Mouse (Mus musculus) midbrain, embryonic 11.5 days (tissue): ENCODE data around the gene Tmem121. TPM values are rescaled to one million over a fixed set of nuclear protein-coding genes. Genes with fewer than 3 reads are reported as not detected.
"Not testable (repeated sequence)": the region's sequence is repeated elsewhere in the genome, so short reads cannot be mapped to it uniquely, and the experiment has no call there.

Source experiments
- ATAC-seq: fragments of 200-750 bp; cut with Nextera tagmentation; 2 replicates; pipeline ENCODE4 v1.8.0; 2017; ENCODE audit warnings: moderate TSS enrichment, moderate library complexity; ENCODE audit not compliant: low FRiP score
- DNase-seq: peaks from one replicate; pipeline ENCODE4 v3.0.0; 2015; ENCODE audit warnings: low spot score; ENCODE audit errors: missing footprints
- H3K27ac ChIP-seq: fragments of 300-500 bp; sonication (generic); 2 replicates; pipeline ENCODE4 v1.5.1; 2014; ENCODE audit warnings: low read depth, low read length
- H3K27me3 ChIP-seq: fragments of 300-500 bp; sonication (generic); 2 replicates; pipeline ENCODE4 v1.6.1; 2014; ENCODE audit warnings: mild to moderate bottlenecking, low read length, moderate library complexity, mixed read lengths; ENCODE audit not compliant: control insufficient read depth, insufficient read depth
- H3K36me3 ChIP-seq: fragments of 300-500 bp; sonication (generic); 2 replicates; pipeline ENCODE4 v1.6.1; 2014; ENCODE audit warnings: mild to moderate bottlenecking, low read length, moderate library complexity, mixed read lengths; ENCODE audit not compliant: control insufficient read depth, insufficient read depth
- H3K4me1 ChIP-seq: fragments of 300-500 bp; sonication (generic); 2 replicates; pipeline ENCODE4 v1.6.1; 2014; ENCODE audit warnings: low read length; ENCODE audit not compliant: control insufficient read depth, insufficient read depth
- H3K4me2 ChIP-seq: fragments of 300-500 bp; sonication (generic); 2 replicates; pipeline ENCODE4 v1.6.1; 2014; ENCODE audit warnings: mild to moderate bottlenecking, moderate library complexity
- H3K4me3 ChIP-seq: fragments of 300-500 bp; sonication (generic); 2 replicates; pipeline ENCODE4 v1.5.1; 2014; ENCODE audit warnings: low read depth, low read length
- H3K9ac ChIP-seq: fragments of 300-500 bp; sonication (generic); 2 replicates; pipeline ENCODE4 v1.6.1; 2014; ENCODE audit warnings: low read length
- H3K9me3 ChIP-seq: fragments of 300-500 bp; sonication (generic); 2 replicates; pipeline ENCODE4 v1.6.1; 2016; ENCODE audit warnings: low read length; ENCODE audit not compliant: control insufficient read depth
- WGBS: fragments of 180-500 bp; shearing (Covaris S2); extraction: QIAGEN DNeasy Blood & Tissue Kit; methylation state at CpG from one replicate; pipeline ENCODE4 v1.1.7; 2014; 5-methylcytosine and 5-hydroxymethylcytosine counted together
- polyA plus RNA-seq: library from polyadenylated mRNA; unstranded; fragments of >200 nt; fragmentation: Nextera tagmentation; extraction: Ambion mirVana; gene quantifications from 2 replicates; pipeline ENCODE4 v1.2.1, GENCODE M21; 2014

Tmem121 gene
- polyA plus RNA-seq, 1 experiment from 2014 or later: 13.1 TPM

DNA sequence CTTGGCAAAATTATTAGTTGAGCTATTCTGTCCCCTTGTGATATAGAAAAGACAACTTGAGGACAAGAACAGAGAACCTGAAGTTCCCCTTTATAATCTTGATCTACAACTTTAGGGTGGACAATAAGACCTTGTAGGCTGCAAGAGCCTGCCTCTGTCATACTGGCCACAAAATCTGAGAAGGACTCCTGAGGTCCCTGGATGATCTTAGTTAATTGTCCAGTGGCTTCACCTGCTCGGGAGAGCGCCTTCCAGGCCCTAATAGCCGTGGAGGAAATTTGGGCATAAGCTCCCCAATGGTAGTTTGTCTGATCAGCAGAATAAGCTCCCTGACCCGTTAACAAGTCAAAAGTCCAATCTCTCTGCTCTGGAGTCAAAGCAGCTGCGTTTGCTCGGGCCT lies 13.4 kb downstream of the Tmem121 start:
- not testable (repeated sequence) for ATAC-seq, H3K4me2 ChIP-seq, H3K9me3 ChIP-seq, DNase-seq, H3K4me3 ChIP-seq, H3K9ac ChIP-seq, H3K36me3 ChIP-seq, H3K27ac ChIP-seq, H3K4me1 ChIP-seq, H3K27me3 ChIP-seq
- 87% methylated on average over 3 of the region's 6 CpGs for WGBS

DNA sequence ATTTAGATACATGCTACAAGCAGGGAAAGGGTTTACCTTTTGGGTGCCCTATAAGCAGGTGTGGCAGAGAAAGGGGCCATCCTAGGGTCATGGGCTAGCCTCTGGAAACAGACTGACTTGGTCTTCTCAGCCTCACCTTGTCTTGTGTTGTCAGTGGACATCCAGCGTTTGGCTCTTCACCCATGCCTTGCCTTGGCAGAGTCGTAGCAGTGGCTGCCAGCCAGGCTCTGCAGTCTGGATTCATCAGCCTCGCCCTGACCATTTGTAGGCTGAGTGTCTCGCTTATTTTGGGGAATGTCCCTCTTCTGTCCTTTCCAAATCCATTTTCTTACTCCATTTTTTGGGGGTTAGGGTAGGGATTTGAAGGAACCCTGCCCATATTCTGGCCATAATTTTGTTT lies 15.6 kb downstream of the Tmem121 start:
- no peak overlapping the region for H3K9ac ChIP-seq
- no peaks in the 10 kb centered on the region for H3K9me3 ChIP-seq
- no peak overlapping the region for H3K4me2 ChIP-seq
- no peak overlapping the region for H3K27ac ChIP-seq
- DNase-seq (no peak), ATAC-seq (no peak)
- no peaks in the 10 kb centered on the region for H3K27me3 ChIP-seq
- H3K36me3 ChIP-seq: no peaks in the 10 kb centered on the region
- WGBS: 91% methylated on average over 4 of the region's 4 CpGs
- H3K4me1 ChIP-seq: no peaks in the 10 kb centered on the region
- no peak overlapping the region for H3K4me3 ChIP-seq

DNA sequence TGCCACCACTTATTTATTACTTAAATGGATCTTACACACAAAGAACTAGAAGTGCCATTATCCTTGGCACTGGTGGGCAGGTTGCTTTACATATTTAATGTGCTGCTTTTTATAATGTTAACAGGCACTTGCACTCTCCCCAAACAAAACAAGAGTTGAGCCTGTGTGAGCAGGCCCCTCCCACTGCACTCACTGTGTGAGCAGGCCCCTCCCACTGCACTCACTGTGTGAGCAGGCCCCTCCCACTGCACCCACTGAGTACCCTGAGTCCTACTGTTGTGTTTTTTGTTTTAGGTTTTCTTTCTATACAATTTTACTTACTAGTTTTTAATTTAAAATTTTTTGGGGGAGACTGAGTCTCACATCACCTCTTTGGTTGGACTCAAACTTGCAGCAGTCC lies 16.3 kb downstream of the Tmem121 start:
- Histone ChIP-seq H3K27me3 (no peaks in the 10 kb centered on the region), H3K4me2 (no peak overlapping the region), H3K27ac (no peak overlapping the region), H3K9ac (no peak overlapping the region), H3K36me3 (no peaks in the 10 kb centered on the region), H3K9me3 (no peaks in the 10 kb centered on the region), H3K4me1 (no peaks in the 10 kb centered on the region), H3K4me3 (no peak overlapping the region)
- DNase-seq: no peak
- no peak for ATAC-seq

DNA sequence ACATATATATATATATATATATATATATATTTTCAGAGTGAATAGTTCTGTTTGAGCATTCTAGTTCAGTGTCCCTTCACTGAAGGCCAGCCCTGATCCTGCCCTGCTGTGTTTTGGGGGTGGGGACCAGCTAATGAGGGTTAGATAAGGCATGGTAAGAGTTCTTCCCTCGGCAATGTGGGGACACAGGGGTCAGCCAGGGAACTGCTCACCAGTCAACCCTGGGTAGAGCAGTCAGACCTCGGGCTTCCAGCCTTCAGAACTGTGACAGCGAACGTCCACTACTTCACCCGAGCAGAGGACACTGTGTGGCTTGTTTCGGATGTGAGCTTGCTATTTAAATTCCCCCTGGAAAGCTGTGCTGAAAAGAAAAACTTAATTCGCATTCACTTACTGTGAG lies 17.8 kb downstream of the Tmem121 start:
- H3K4me3 ChIP-seq: no peak overlapping the region
- WGBS: 80% methylated on average over 7 of the region's 7 CpGs
- H3K4me1 ChIP-seq: no peaks in the 10 kb centered on the region
- no peaks in the 10 kb centered on the region for H3K36me3 ChIP-seq
- H3K4me2 ChIP-seq: no peak overlapping the region
- H3K9ac ChIP-seq: no peak overlapping the region
- H3K27ac ChIP-seq: no peak overlapping the region
- no peaks in the 10 kb centered on the region for H3K9me3 ChIP-seq
- H3K27me3 ChIP-seq: no peaks in the 10 kb centered on the region
- DNase-seq (peak; percentile 6), ATAC-seq (no peak)

DNA sequence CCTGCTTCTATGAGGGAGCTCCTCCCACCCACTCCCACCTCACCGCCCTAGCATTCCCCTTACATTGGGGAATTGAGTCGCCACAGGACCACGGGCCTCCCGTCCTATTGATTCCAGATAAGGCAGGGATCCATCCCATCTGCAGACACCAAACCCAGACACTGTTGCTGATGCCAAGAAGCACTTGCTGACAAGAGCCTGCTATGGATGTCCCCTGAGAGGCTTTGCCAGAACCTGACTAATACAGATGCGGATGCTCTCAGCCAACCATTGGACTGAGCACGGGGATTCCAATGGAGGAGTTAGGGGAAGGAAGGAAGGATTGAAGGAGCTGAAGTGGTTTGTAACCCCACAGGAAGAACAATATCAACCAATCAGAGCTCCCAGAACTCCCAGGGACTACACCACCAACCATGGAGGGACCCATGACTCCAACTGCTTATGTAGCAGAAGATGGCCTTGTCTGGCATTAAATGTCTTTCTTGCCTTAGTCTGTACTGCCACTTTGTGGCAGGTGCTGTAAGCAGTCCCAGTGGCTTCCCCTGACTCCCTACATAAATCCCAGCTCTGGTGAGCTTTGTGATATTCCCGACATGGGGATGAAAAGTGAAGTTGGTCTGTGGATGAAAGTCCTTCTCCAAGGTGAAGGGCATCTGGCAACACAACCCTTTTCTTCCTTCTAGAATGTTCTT lies 19.7 kb downstream of the Tmem121 start:
- Histone ChIP-seq H3K9me3 (no peaks in the 10 kb centered on the region), H3K36me3 (no peaks in the 10 kb centered on the region), H3K4me2 (no peak overlapping the region), H3K27me3 (no peaks in the 10 kb centered on the region), H3K4me1 (no peaks in the 10 kb centered on the region), H3K27ac (no peak overlapping the region), H3K9ac (no peak overlapping the region), H3K4me3 (no peak overlapping the region)
- DNase-seq (peak; percentile 6), ATAC-seq (no peak)
- WGBS: 86% methylated on average over 7 of the region's 7 CpGs

- DNase-seq (peak; percentile 54), ATAC-seq (no peak)
- H3K4me3 ChIP-seq: no peak overlapping the region
- WGBS: 89% methylated on average over 6 of the region's 6 CpGs
- H3K36me3 ChIP-seq: no peaks in the 10 kb centered on the region
- no peak overlapping the region for H3K9ac ChIP-seq
- H3K27ac ChIP-seq: no peak overlapping the region
- no peaks in the 10 kb centered on the region for H3K27me3 ChIP-seq
- no peaks in the 10 kb centered on the region for H3K9me3 ChIP-seq
- H3K4me2 ChIP-seq: no peak overlapping the region
- no peaks in the 10 kb centered on the region for H3K4me1 ChIP-seq
These were observed 22.0 kb downstream of the Tmem121 start for GRCm38 (mm10) chr12:113207737-113208136.

- no peak overlapping the region for H3K9ac ChIP-seq
- 83% methylated on average over 17 of the region's 17 CpGs for WGBS
- no peak for ATAC-seq
- no peaks in the 10 kb centered on the region for H3K4me1 ChIP-seq
- no peaks in the 10 kb centered on the region for H3K36me3 ChIP-seq
- DNase-seq: peak; percentile 23
- H3K4me3 ChIP-seq: no peak overlapping the region
- no peaks in the 10 kb centered on the region for H3K27me3 ChIP-seq
- H3K27ac ChIP-seq: no peak overlapping the region
- H3K9me3 ChIP-seq: no peaks in the 10 kb centered on the region
- no peak overlapping the region for H3K4me2 ChIP-seq
These were observed 25.1 kb downstream of the Tmem121 start for GRCm38 (mm10) chr12:113210586-113211378.

DNA sequence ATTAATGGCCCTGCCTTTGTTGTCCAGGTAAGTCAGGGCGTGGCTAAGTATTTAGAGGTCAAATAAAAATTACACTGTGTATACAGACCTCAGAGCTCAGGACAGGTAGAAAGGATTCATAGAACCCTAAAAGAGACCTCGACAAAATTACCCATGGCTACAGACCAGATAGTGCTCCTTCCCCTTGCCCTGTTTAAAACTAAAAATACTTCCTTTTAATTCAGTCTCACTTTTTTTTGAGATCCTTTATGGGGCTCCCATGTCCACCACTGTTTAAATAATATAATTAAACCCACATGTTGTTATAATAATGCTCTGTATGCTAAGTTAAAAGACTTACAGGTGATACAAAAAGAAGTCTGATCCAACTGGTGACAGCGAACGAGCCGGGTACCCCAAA lies 26.0 kb downstream of the Tmem121 start:
- DNase-seq (peak; percentile 56), ATAC-seq (no peak)
- H3K27ac ChIP-seq: no peak overlapping the region
- no peak overlapping the region for H3K4me3 ChIP-seq
- no peaks in the 10 kb centered on the region for H3K36me3 ChIP-seq
- H3K4me2 ChIP-seq: no peak overlapping the region
- H3K4me1 ChIP-seq: no peaks in the 10 kb centered on the region
- no peaks in the 10 kb centered on the region for H3K9me3 ChIP-seq
- WGBS: 89% methylated on average over 5 of the region's 5 CpGs
- no peak overlapping the region for H3K9ac ChIP-seq
- no peaks in the 10 kb centered on the region for H3K27me3 ChIP-seq

DNA sequence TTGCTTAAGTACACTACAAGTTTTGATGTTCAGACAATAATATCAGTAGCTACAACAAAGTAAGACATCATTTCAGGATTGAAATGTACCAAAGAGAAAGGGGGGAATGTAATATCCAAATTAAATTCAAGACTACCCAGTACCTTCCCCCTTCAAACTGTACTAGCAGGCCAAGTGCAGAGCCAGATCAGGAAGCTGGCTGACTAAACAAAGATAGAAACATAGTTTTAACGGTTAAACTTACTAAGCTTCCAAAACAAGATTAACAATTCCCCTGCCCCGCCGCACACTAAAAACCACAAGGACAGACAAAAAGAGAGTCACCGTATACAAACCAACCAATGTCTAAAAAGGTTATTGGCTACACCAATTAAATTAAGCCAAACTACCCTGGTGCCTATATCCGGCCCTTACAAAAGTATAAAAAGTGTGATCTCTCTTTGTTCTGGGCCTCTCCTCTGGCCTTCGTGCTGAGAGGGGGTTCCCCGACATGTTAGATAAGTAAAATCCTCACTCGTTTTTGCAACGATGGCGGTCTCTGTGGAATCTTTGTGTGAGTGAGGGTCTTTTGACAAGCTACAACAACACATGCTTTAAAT lies 26.7 kb downstream of the Tmem121 start:
- WGBS: 90% methylated on average over 10 of the region's 10 CpGs
- peak; percentile 39 for DNase-seq

More for the DNA sequence above, 26.7 kb downstream of the Tmem121 start:
- no peaks in the 10 kb centered on the region for H3K36me3 ChIP-seq
- no peak overlapping the region for H3K27ac ChIP-seq
- H3K4me2 ChIP-seq: no peak overlapping the region
- no peaks in the 10 kb centered on the region for H3K27me3 ChIP-seq
- no peak overlapping the region for H3K9ac ChIP-seq
- H3K9me3 ChIP-seq: no peaks in the 10 kb centered on the region
- no peak overlapping the region for H3K4me3 ChIP-seq
- H3K4me1 ChIP-seq: no peaks in the 10 kb centered on the region
- no peak for ATAC-seq
